Mouse (Mus musculus) limb, embryonic 13.5 days (tissue): ENCODE results near the gene Capn2. TPM values are rescaled to one million over a fixed set of nuclear protein-coding genes. Genes with fewer than 3 reads are reported as not detected.

ENCODE experiments used
- polyA plus RNA-seq: library from polyadenylated mRNA; unstranded; fragments of >200 nt; fragmentation: Nextera tagmentation; extraction: Ambion mirVana; gene quantifications from 2 replicates; pipeline ENCODE4 v1.2.1, GENCODE M21; 2015

The Capn2 gene
- polyA plus RNA-seq, 1 experiment from 2014 or later = 148 TPM

Other genes with a start within 250 kb of the Capn2 start
- 111 TPM in 2 replicates for gene Degs1, start 234.8 kb downstream of the Capn2 start, polyA plus RNA-seq
- gene Fbxo28, start 176.0 kb downstream of the Capn2 start, polyA plus RNA-seq = 19.6 TPM in 2 replicates
- 25.0 and 25.1 TPM in 2 replicates for gene Trp53bp2, start 108.4 kb downstream of the Capn2 start, polyA plus RNA-seq
- not detected in 2 replicates for gene Capn8, start 47.4 kb upstream of the Capn2 start, polyA plus RNA-seq
- not detected in 2 replicates for gene Ccdc185, start 231.6 kb upstream of the Capn2 start, polyA plus RNA-seq
- 14.5 and 15.0 TPM in 2 replicates for gene Susd4, start 246.3 kb upstream of the Capn2 start, polyA plus RNA-seq